Mouse (Mus musculus) lung, postnatal 0 days (tissue): ENCODE results near the gene Rps6ka5. TPM values are rescaled to one million over a fixed set of nuclear protein-coding genes. Genes with fewer than 3 reads are reported as not detected.

Experiments
- ATAC-seq: fragments of 200-750 bp; cut with Nextera tagmentation; 2 replicates; pipeline ENCODE4 v1.8.0; 2017; ENCODE audit warnings: moderate library complexity
- DNase-seq: peaks from one replicate; pipeline ENCODE4 v3.0.0-alpha.2; 2016; ENCODE audit warnings: low spot score
- H3K27ac ChIP-seq: fragments of 300-500 bp; sonication (generic); 2 replicates; pipeline ENCODE4 v1.5.1; 2014; ENCODE audit warnings: antibody characterized with exemption, mild to moderate bottlenecking, low read length, mixed read lengths
- H3K27me3 ChIP-seq: fragments of 300-500 bp; sonication (generic); replicated peaks from 2 replicates; pipeline ENCODE4 v1.6.1; 2014; ENCODE audit warnings: low read length, mixed read lengths; ENCODE audit not compliant: insufficient read depth
- H3K36me3 ChIP-seq: fragments of 300-500 bp; sonication (generic); 2 replicates; pipeline ENCODE4 v1.6.1; 2014; ENCODE audit warnings: low read length, mixed read lengths; ENCODE audit not compliant: insufficient read depth
- H3K4me1 ChIP-seq: fragments of 300-500 bp; sonication (generic); 2 replicates; pipeline ENCODE4 v1.6.1; 2014; ENCODE audit warnings: antibody characterized with exemption, low read depth, low read length, mixed read lengths; ENCODE audit not compliant: insufficient read depth
- H3K4me2 ChIP-seq: fragments of 300-500 bp; sonication (generic); replicated peaks from 2 replicates; pipeline ENCODE4 v1.6.1; 2014; ENCODE audit warnings: low read depth, mild to moderate bottlenecking, low read length, moderate library complexity, mixed read lengths
- H3K4me3 ChIP-seq: fragments of 300-500 bp; sonication (generic); 2 replicates; pipeline ENCODE4 v1.5.1; 2014; ENCODE audit warnings: low read depth, low read length
- H3K9ac ChIP-seq: fragments of 300-500 bp; sonication (generic); replicated peaks from 2 replicates; pipeline ENCODE4 v1.6.1; 2014; ENCODE audit warnings: low read depth, mild to moderate bottlenecking
- H3K9me3 ChIP-seq: fragments of 300-500 bp; sonication (generic); 2 replicates; pipeline ENCODE4 v1.6.1; 2016; ENCODE audit warnings: low read length, mixed read lengths
- CTCF ChIP-seq: IDR thresholded peaks from 2 replicates; pipeline ENCODE4 v1.5.1; 2016; ENCODE audit warnings: antibody characterized with exemption, mild to moderate bottlenecking
- EP300 ChIP-seq: IDR thresholded peaks from 2 replicates; pipeline ENCODE4 v1.6.1; 2016; ENCODE audit warnings: antibody characterized with exemption, mild to moderate bottlenecking, control low read depth
- WGBS: fragments of 180-500 bp; shearing (Covaris S2); extraction: QIAGEN DNeasy Blood & Tissue Kit; methylation state at CpG from one replicate; pipeline ENCODE4 v1.1.7; 2014; 5-methylcytosine and 5-hydroxymethylcytosine counted together
- polyA plus RNA-seq: library from polyadenylated mRNA; unstranded; fragments of >200 nt; fragmentation: Nextera tagmentation; extraction: Ambion mirVana; gene quantifications from 2 replicates; pipeline ENCODE4 v1.2.1, GENCODE M21; 2015

The Rps6ka5 gene
- polyA plus RNA-seq, 1 experiment from 2014 or later, result 2.3 TPM

- H3K27me3 ChIP-seq, result no peaks in the 10 kb centered on the region
- WGBS, result 85% methylated on average over 12 of the region's 12 CpGs
- H3K9ac ChIP-seq, result no peak overlapping the region
- no peak overlapping the region for H3K4me2 ChIP-seq
- no peak overlapping the region for H3K4me3 ChIP-seq
- DNase-seq (no peak), ATAC-seq (no peak)
- no peaks in the 10 kb centered on the region for H3K9me3 ChIP-seq
- TF ChIP-seq EP300, result no peak
- TF ChIP-seq CTCF, result no peak
- H3K27ac ChIP-seq, result no peak overlapping the region; the same call in 1 of the 2 replicates
- H3K36me3 ChIP-seq, result no peaks in the 10 kb centered on the region
- H3K4me1 ChIP-seq, result peaks cover 8% of the 10 kb centered on the region; the same call in 1 of the 2 replicates
Observed at GRCm38 (mm10) chr12:100535028-100535427, 191.8 kb downstream of the Rps6ka5 start.

- Histone ChIP-seq H3K4me1 (peaks cover 4% of the 10 kb centered on the region; the same call in 1 of the 2 replicates), H3K27me3 (no peaks in the 10 kb centered on the region), H3K4me3 (no peak overlapping the region), H3K9ac (no peak overlapping the region), H3K9me3 (no peaks in the 10 kb centered on the region), H3K27ac (peak overlapping the region; percentile 60; the same call in 1 of the 2 replicates), H3K4me2 (no peak overlapping the region), H3K36me3 (no peaks in the 10 kb centered on the region)
- DNase-seq, result peak; percentile 49
- peak; percentile 72 for TF ChIP-seq EP300
- TF ChIP-seq CTCF, result no peak
- WGBS, result 34% methylated on average over 3 of the region's 3 CpGs
- ATAC-seq, result peak; percentile 79
Observed at GRCm38 (mm10) chr12:100534028-100534427, 192.8 kb downstream of the Rps6ka5 start.

- H3K9ac ChIP-seq, result no peak overlapping the region
- H3K4me2 ChIP-seq, result no peak overlapping the region
- DNase-seq (no peak), ATAC-seq (no peak)
- H3K36me3 ChIP-seq, result no peaks in the 10 kb centered on the region
- H3K4me1 ChIP-seq, result no peaks in the 10 kb centered on the region
- no peak for TF ChIP-seq EP300
- no peak for TF ChIP-seq CTCF
- no peak overlapping the region for H3K4me3 ChIP-seq
- H3K9me3 ChIP-seq, result no peaks in the 10 kb centered on the region
- no peaks in the 10 kb centered on the region for H3K27me3 ChIP-seq
- 82% methylated on average over 4 of the region's 4 CpGs for WGBS
- peak overlapping the region; percentile 20; the same call in 1 of the 2 replicates for H3K27ac ChIP-seq
Observed at GRCm38 (mm10) chr12:100533209-100533608, 193.6 kb downstream of the Rps6ka5 start.

GRCm38 (mm10) chr12:100531740-100532139, 195.0 kb downstream of the Rps6ka5 start:
- Histone ChIP-seq H3K4me3 (no peak overlapping the region), H3K36me3 (no peaks in the 10 kb centered on the region), H3K9me3 (no peaks in the 10 kb centered on the region), H3K4me1 (no peaks in the 10 kb centered on the region), H3K27me3 (no peaks in the 10 kb centered on the region), H3K27ac (no peak overlapping the region), H3K4me2 (no peak overlapping the region), H3K9ac (no peak overlapping the region)
- TF ChIP-seq CTCF (no peak), EP300 (peak; percentile 56)
- no peak for DNase-seq
- ATAC-seq, result no peak
- WGBS, result 39% methylated on average over 1 of the region's 1 CpGs

GRCm38 (mm10) chr12:100530871-100531270, 195.9 kb downstream of the Rps6ka5 start:
- 68% methylated on average over 5 of the region's 5 CpGs for WGBS
- Histone ChIP-seq H3K9ac (no peak overlapping the region), H3K4me3 (no peak overlapping the region), H3K27me3 (no peaks in the 10 kb centered on the region), H3K36me3 (no peaks in the 10 kb centered on the region), H3K9me3 (no peaks in the 10 kb centered on the region), H3K27ac (peak overlapping the region; percentile 35; the same call in 1 of the 2 replicates), H3K4me2 (no peak overlapping the region), H3K4me1 (no peaks in the 10 kb centered on the region)
- ATAC-seq (no peak), DNase-seq (peak; percentile 36)
- TF ChIP-seq CTCF (no peak), EP300 (peak; percentile 69)

- H3K9me3 ChIP-seq, result no peaks in the 10 kb centered on the region
- H3K36me3 ChIP-seq, result no peaks in the 10 kb centered on the region
- H3K4me1 ChIP-seq, result no peaks in the 10 kb centered on the region
- H3K9ac ChIP-seq, result no peak overlapping the region
- H3K4me2 ChIP-seq, result no peak overlapping the region
- H3K27me3 ChIP-seq, result no peaks in the 10 kb centered on the region
- no peak overlapping the region for H3K27ac ChIP-seq
- TF ChIP-seq EP300, result no peak
- TF ChIP-seq CTCF, result no peak
- ATAC-seq, result no peak
- H3K4me3 ChIP-seq, result no peak overlapping the region
- DNase-seq, result no peak
- 86% methylated on average over 5 of the region's 5 CpGs for WGBS
Observed at GRCm38 (mm10) chr12:100529651-100530050, 197.1 kb downstream of the Rps6ka5 start.

- Histone ChIP-seq H3K4me3 (no peak overlapping the region), H3K27ac (peak overlapping the region; percentile 51), H3K36me3 (no peaks in the 10 kb centered on the region), H3K4me1 (no peaks in the 10 kb centered on the region), H3K4me2 (no peak overlapping the region), H3K9me3 (no peaks in the 10 kb centered on the region), H3K9ac (no peak overlapping the region), H3K27me3 (no peaks in the 10 kb centered on the region)
- whole genome bisulfite sequencing, result 50% methylated on average over 8 of the region's 8 CpGs
- no peak for TF ChIP-seq EP300
- no peak for TF ChIP-seq CTCF
- DNase-seq (peak; percentile 55), ATAC-seq (0 out of 2 replicates have a peak, but pooled peaks have one; percentile 4)
Observed at GRCm38 (mm10) chr12:100529172-100529571, 197.6 kb downstream of the Rps6ka5 start.
